Mouse (Mus musculus) cerebellum, postnatal 4 days (tissue): ENCODE data around the gene Uhrf1.
"Not testable (repeated sequence)": the region's sequence is repeated elsewhere in the genome, so short reads cannot be mapped to it uniquely, and the experiment has no call there.

Source experiments
- DNase-seq, 2 experiments: peaks; one replicate each; pipeline ENCODE4 v3.0.0; 2022; ENCODE audit warnings: low spot score in 2 of 2, mixed read lengths in 1 of 2

Gene Uhrf1

GRCm38 (mm10) chr17:56303160-56303846 is at the start of gene Uhrf1:
Gene Uhrf1, plus strand, starts transcription at chr17:56303321.
- DNase-seq: peak in 1 of 2 experiments; percentile 63

GRCm38 (mm10) chr17:56254695-56255094 is 48.4 kb upstream of the Uhrf1 start:
- no peak for DNase-seq

GRCm38 (mm10) chr17:56255429-56255828 is 47.7 kb upstream of the Uhrf1 start:
- peak in 1 of 2 experiments; percentile 70 for DNase-seq

- peak; percentile 98 to 99 for DNase-seq
Measured at GRCm38 (mm10) chr17:56255863-56256238, 47.3 kb upstream of the Uhrf1 start.

- peak; percentile 69 to 86 for DNase-seq
Measured at GRCm38 (mm10) chr17:56256239-56256881, 46.8 kb upstream of the Uhrf1 start, which contains the start of gene Fem1a. Gene Fem1a, plus strand, starts transcription at chr17:56256810.

GRCm38 (mm10) chr17:56257181-56257894 is 45.8 kb upstream of the Uhrf1 start:
- DNase-seq: peak in 1 of 2 experiments; percentile 30

GRCm38 (mm10) chr17:56258269-56258668 is 44.9 kb upstream of the Uhrf1 start:
- DNase-seq: not testable (repeated sequence)

GRCm38 (mm10) chr17:56258812-56259211 is 44.3 kb upstream of the Uhrf1 start:
- not testable (repeated sequence) for DNase-seq

GRCm38 (mm10) chr17:56259301-56260037 is 43.7 kb upstream of the Uhrf1 start:
- DNase-seq: no peak

GRCm38 (mm10) chr17:56261166-56261565 is 42.0 kb upstream of the Uhrf1 start:
- DNase-seq: no peak

- DNase-seq: no peak
Measured at GRCm38 (mm10) chr17:56262645-56263094, 40.5 kb upstream of the Uhrf1 start.

GRCm38 (mm10) chr17:56264020-56264419 is 39.1 kb upstream of the Uhrf1 start:
- peak in 1 of 2 experiments; percentile 78 for DNase-seq

- no peak for DNase-seq
Measured at GRCm38 (mm10) chr17:56265011-56265410, 38.1 kb upstream of the Uhrf1 start.

GRCm38 (mm10) chr17:56265869-56266268 is 37.3 kb upstream of the Uhrf1 start:
- no peak for DNase-seq

- no peak for DNase-seq
Measured at GRCm38 (mm10) chr17:56266271-56266670, 36.9 kb upstream of the Uhrf1 start.

- peak in 1 of 2 experiments; percentile 48 for DNase-seq
Measured at GRCm38 (mm10) chr17:56269153-56269630, 33.9 kb upstream of the Uhrf1 start.

GRCm38 (mm10) chr17:56269741-56270140 is 33.4 kb upstream of the Uhrf1 start:
- DNase-seq: no peak

GRCm38 (mm10) chr17:56271609-56272253 is 31.4 kb upstream of the Uhrf1 start:
- DNase-seq: no peak

GRCm38 (mm10) chr17:56272644-56273043 is 30.5 kb upstream of the Uhrf1 start:
- DNase-seq: no peak

- no peak for DNase-seq
Measured at GRCm38 (mm10) chr17:56273482-56273881, 29.6 kb upstream of the Uhrf1 start.

GRCm38 (mm10) chr17:56273986-56274385 is 29.1 kb upstream of the Uhrf1 start:
- DNase-seq: no peak
